Mouse (Mus musculus) embryonic facial prominence, embryonic 11.5 days (tissue): ENCODE data around the gene Ppt2. TPM values are rescaled to one million over a fixed set of nuclear protein-coding genes. Genes with fewer than 3 reads are reported as not detected.

Experiments used
- ATAC-seq: fragments of 200-750 bp; cut with Nextera tagmentation; replicated peaks from 2 replicates; pipeline ENCODE4 v1.8.0; 2017; ENCODE audit warnings: low read depth; ENCODE audit not compliant: insufficient number of reproducible peaks, low FRiP score, low TSS enrichment
- DNase-seq: peaks from one replicate; pipeline ENCODE4 v3.0.0-alpha.2; 2015; ENCODE audit warnings: low spot score
- H3K27ac ChIP-seq: fragments of 300-500 bp; sonication (generic); replicated peaks from 2 replicates; pipeline ENCODE4 v1.5.1; 2014; ENCODE audit warnings: mild to moderate bottlenecking, low read depth, low read length, control low read depth
- H3K27me3 ChIP-seq: fragments of 300-500 bp; sonication (generic); 2 replicates; pipeline ENCODE4 v1.6.1; 2014; ENCODE audit warnings: mild to moderate bottlenecking, low read length, moderate library complexity, mixed read lengths; ENCODE audit not compliant: control insufficient read depth, insufficient read depth
- H3K36me3 ChIP-seq: fragments of 300-500 bp; sonication (generic); replicated peaks from 2 replicates; pipeline ENCODE4 v1.6.1; 2014; ENCODE audit warnings: low read depth, mild to moderate bottlenecking, low read length, moderate library complexity, mixed read lengths; ENCODE audit not compliant: control insufficient read depth, insufficient read depth
- H3K4me1 ChIP-seq: fragments of 300-500 bp; sonication (generic); 2 replicates; pipeline ENCODE4 v1.6.1; 2014; ENCODE audit warnings: low read length, mixed read lengths; ENCODE audit not compliant: control insufficient read depth, insufficient read depth
- H3K4me2 ChIP-seq: fragments of 300-500 bp; sonication (generic); 2 replicates; pipeline ENCODE4 v1.6.1; 2014; ENCODE audit warnings: low read depth, mild to moderate bottlenecking, control low read depth, low read length, moderate library complexity
- H3K4me3 ChIP-seq: fragments of 300-500 bp; sonication (generic); 2 replicates; pipeline ENCODE4 v1.5.1; 2014; ENCODE audit warnings: low read depth, low read length, control low read depth
- H3K9ac ChIP-seq: fragments of 300-500 bp; sonication (generic); replicated peaks from 2 replicates; pipeline ENCODE4 v1.6.1; 2014; ENCODE audit warnings: mild to moderate bottlenecking, control low read depth, low read length
- H3K9me3 ChIP-seq: fragments of 300-500 bp; sonication (generic); replicated peaks from 2 replicates; pipeline ENCODE4 v1.6.1; 2016; ENCODE audit warnings: mild to moderate bottlenecking, low read length, inconsistent platforms, mixed read lengths; ENCODE audit not compliant: control insufficient read depth
- WGBS: fragments of 180-500 bp; shearing (Covaris S2); extraction: QIAGEN DNeasy Blood & Tissue Kit; methylation state at CpG from one replicate; pipeline ENCODE4 v1.1.7; 2014; 5-methylcytosine and 5-hydroxymethylcytosine counted together
- polyA plus RNA-seq: library from polyadenylated mRNA; unstranded; fragments of >200 nt; fragmentation: Nextera tagmentation; extraction: Ambion mirVana; gene quantifications from 2 replicates; pipeline ENCODE4 v1.2.1, GENCODE M21; 2014

The Ppt2 gene
- polyA plus RNA-seq, 1 experiment from 2014 or later: 20.0 TPM

DNA sequence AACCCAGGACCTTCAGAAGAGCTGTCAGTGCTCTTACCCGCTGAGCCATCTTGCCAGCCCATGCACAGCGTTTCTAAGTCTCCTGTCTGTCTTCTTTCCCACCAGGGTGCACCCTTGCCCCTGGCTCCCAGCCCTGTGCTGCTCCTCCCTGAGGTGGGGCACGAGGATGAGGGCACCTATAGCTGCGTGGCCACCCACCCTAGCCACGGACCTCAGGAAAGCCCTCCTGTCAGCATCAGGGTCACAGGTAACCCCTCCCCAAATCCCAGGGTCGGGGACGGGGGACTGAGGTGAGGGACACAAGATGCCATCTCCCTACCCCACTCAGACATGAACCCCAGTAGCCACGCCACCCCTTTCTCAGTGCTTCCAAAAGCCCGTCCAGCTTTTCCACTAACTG, 28.4 kb downstream of the Ppt2 start:
- H3K9me3 ChIP-seq: no peaks in the 10 kb centered on the region
- H3K4me2 ChIP-seq: no peak overlapping the region
- H3K9ac ChIP-seq: no peak overlapping the region
- DNase-seq: no peak
- no peaks in the 10 kb centered on the region for H3K27me3 ChIP-seq
- 78% methylated on average over 9 of the region's 9 CpGs for WGBS
- 0 out of 2 replicates have a peak, but pooled peaks cover 5% of the 10 kb centered on the region for H3K4me1 ChIP-seq
- peaks cover 3% of the 10 kb centered on the region; the same call in 1 of the 2 replicates for H3K36me3 ChIP-seq
- H3K27ac ChIP-seq: no peak overlapping the region
- H3K4me3 ChIP-seq: no peak overlapping the region
- no peak for ATAC-seq

DNA sequence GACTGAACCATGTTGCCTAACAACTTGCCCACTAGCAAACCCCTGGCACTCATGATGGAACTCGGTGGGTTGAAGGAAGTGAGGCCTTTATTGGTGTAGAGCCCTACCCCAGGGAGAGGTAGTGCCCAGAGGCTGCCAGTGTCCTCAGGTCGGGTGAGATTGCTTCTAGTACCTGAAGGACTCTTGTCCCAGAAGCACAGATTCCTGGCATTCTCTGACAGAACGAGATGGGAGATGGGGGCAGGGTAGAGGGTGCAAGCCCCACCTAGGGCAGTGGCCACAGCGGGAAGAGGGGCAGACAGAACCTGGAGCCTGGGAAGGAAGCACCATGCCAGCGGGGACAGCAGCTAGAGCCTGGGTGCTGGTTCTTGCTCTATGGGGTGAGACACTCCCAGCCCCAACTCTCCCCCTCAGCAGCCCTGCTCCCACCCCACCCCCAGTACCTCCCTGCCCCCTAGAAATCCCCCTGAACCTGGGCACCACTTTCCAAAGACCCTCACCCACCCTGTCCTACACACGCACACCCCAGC, 30.7 kb downstream of the Ppt2 start, which contains the start of gene Ager:
TSS of gene Ager (plus strand) at position 297 of the 530 bp plus-strand sequence.
- H3K27ac ChIP-seq: no peak within 1 kb of the TSS
- H3K9me3 ChIP-seq: no peaks in the 10 kb centered on the region
- H3K9ac ChIP-seq: no peak within 1 kb of the TSS
- H3K4me3 ChIP-seq: no peak within 1 kb of the TSS
- no peaks in the 10 kb centered on the region for H3K27me3 ChIP-seq
- H3K4me2 ChIP-seq: no peak within 1 kb of the TSS
- H3K36me3 ChIP-seq: peaks cover 3% of the 10 kb centered on the region; the same call in 1 of the 2 replicates
- WGBS: 17% methylated on average over 6 of the region's 6 CpGs
- H3K4me1 ChIP-seq: peaks cover 17% of the 10 kb centered on the region; the same call in 1 of the 2 replicates
- ATAC-seq: no peak
- DNase-seq: no peak

- Histone ChIP-seq H3K4me1 (peaks cover 20% of the 10 kb centered on the region), H3K36me3 (peaks cover 3% of the 10 kb centered on the region; the same call in 1 of the 2 replicates), H3K9ac (no peak overlapping the region), H3K27me3 (no peaks in the 10 kb centered on the region), H3K9me3 (no peaks in the 10 kb centered on the region), H3K4me3 (no peak overlapping the region), H3K27ac (no peak overlapping the region), H3K4me2 (no peak overlapping the region)
- no peak for ATAC-seq
- DNase-seq: no peak
- WGBS: 74% methylated on average over 8 of the region's 8 CpGs
Measured at GRCm38 (mm10) chr17:34596098-34596497, 32.2 kb downstream of the Ppt2 start.

DNA sequence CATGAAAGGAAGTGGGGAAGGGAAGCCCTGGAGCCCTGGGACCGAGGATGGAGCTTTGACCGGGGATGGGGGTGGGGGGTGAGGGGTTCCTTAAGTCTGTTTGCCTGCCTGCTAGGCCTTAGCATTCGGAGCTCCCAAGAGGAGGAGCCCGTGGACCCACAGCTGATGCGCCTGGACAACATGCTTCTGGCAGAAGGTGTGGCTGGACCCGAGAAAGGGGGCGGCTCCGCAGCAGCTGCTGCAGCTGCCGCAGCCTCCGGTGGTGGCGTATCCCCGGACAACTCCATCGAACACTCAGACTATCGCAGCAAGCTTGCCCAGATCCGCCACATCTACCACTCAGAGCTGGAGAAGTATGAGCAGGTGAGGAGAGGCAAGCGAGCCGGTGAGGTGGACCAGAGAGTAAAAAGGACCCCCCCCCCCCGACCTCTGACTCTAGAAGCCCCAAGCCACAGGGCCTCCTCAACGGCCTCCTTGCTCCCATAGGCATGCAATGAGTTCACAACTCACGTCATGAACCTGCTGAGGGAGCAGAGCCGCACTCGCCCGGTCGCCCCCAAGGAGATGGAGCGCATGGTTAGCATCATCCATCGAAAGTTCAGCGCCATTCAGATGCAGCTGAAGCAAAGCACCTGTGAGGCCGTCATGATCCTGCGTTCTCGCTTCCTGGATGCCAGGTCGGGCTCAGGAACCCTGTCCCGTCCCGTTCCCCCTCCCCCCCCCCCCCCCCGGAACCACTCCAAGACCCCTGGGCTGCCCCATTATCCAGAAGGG, 34.4 kb downstream of the Ppt2 start:
- Histone ChIP-seq H3K27ac (0 out of 2 replicates have a peak overlapping the region, but pooled peaks have one; percentile 25), H3K4me2 (peak overlapping the region; percentile 93), H3K4me3 (peak overlapping the region; percentile 91), H3K4me1 (peaks cover 34% of the 10 kb centered on the region), H3K36me3 (peaks cover 3% of the 10 kb centered on the region; the same call in 1 of the 2 replicates), H3K9me3 (no peaks in the 10 kb centered on the region), H3K27me3 (no peaks in the 10 kb centered on the region), H3K9ac (peak overlapping the region; percentile 98)
- 43% methylated on average over 32 of the region's 34 CpGs for WGBS
- peak; percentile 45 for DNase-seq
- no peak for ATAC-seq

GRCm38 (mm10) chr17:34592581-34593549, 35.4 kb downstream of the Ppt2 start:
- Histone ChIP-seq H3K4me3 (peak overlapping the region; percentile 91), H3K27me3 (no peaks in the 10 kb centered on the region), H3K4me1 (peaks cover 34% of the 10 kb centered on the region), H3K36me3 (peaks cover 3% of the 10 kb centered on the region; the same call in 1 of the 2 replicates), H3K27ac (peak overlapping the region; percentile 99), H3K4me2 (peak overlapping the region; percentile 93), H3K9ac (peak overlapping the region; percentile 98), H3K9me3 (no peaks in the 10 kb centered on the region)
- WGBS: under 1% methylated on average over 30 of the region's 32 CpGs
- DNase-seq: peak; percentile 63
- no peak for ATAC-seq

DNA sequence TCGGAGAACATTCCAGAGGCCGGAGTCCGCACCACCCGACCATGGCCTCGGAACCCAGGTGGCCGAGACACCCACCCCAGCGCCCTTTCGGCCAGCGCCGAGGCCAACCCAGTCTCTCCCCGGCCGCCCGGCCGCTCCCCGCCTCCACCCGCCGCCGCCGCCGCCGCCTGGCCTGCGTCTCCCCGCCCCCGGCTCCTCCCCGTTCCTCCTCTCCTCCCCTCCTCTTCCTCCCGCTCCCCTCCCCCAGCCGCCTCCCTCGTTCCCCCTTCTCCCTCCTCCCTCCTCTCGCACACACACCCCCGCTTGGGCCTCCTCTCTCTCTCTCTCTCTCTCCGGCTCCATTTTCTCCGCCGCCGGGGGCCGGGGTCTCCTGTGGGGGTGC, 36.3 kb downstream of the Ppt2 start:
- peak overlapping the region; percentile 98 for H3K9ac ChIP-seq
- peak overlapping the region; percentile 99 for H3K27ac ChIP-seq
- peaks cover 33% of the 10 kb centered on the region for H3K4me1 ChIP-seq
- H3K4me2 ChIP-seq: peak overlapping the region; percentile 93
- H3K36me3 ChIP-seq: peaks cover 3% of the 10 kb centered on the region; the same call in 1 of the 2 replicates
- DNase-seq: peak; percentile 94
- no peaks in the 10 kb centered on the region for H3K9me3 ChIP-seq
- WGBS: 2% methylated on average over 30 of the region's 35 CpGs
- H3K4me3 ChIP-seq: peak overlapping the region; percentile 91
- no peaks in the 10 kb centered on the region for H3K27me3 ChIP-seq
- 0 out of 2 replicates have a peak, but pooled peaks have one; percentile 27 for ATAC-seq

GRCm38 (mm10) chr17:34591029-34591993, 37.0 kb downstream of the Ppt2 start, which contains the start of gene Pbx2:
Gene Pbx2, plus strand, starts transcription at chr17:34591266.
- Histone ChIP-seq H3K36me3 (peaks cover 3% of the 10 kb centered on the region; the same call in 1 of the 2 replicates), H3K4me2 (peak within 1 kb of the TSS; percentile 93), H3K9me3 (no peaks in the 10 kb centered on the region), H3K4me1 (peaks cover 33% of the 10 kb centered on the region), H3K27ac (peak within 1 kb of the TSS; percentile 99), H3K4me3 (peak within 1 kb of the TSS; percentile 91), H3K27me3 (no peaks in the 10 kb centered on the region), H3K9ac (peak within 1 kb of the TSS; percentile 98)
- WGBS: 3% methylated on average over 21 of the region's 21 CpGs
- DNase-seq (peak; percentile 60), ATAC-seq (0 out of 2 replicates have a peak, but pooled peaks have one; percentile 7)
